Mouse (Mus musculus): ENCODE data around the gene Hivep3.

DNA sequence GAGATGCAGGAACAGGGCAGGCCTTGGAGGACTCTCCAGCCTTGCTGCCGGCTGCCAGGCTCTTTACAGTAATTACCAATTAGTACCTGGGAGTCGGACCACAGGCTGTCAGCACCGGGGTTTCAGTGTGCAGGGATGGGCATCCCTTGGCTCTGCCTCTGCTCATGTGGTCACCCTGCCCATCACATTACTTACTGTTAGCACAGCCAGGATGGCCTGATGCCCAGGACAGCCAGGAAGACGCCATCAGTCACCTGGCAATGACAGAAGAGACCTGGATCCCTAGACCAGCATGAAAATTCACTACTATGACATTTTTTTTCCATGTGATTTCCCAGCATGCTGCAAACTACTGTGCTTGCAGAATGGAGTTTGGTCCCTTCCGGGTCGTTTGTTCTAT, 238.8 kb downstream of the Hivep3 start:
- TF ChIP-seq CTCF (IDR thresholded peaks at IDR 0.05) (no peak), EP300 (IDR thresholded peaks at IDR 0.05; ENCODE audit: insufficient read depth, low read depth, low read length) (no peak), POLR2A (IDR thresholded peaks at IDR 0.05; ENCODE audit: insufficient read depth, low read depth, low read length) (no peak)
